Mouse (Mus musculus): ENCODE results near the gene Cutc.

- TF ChIP-seq POLR2A (IDR thresholded peaks at IDR 0.05; ENCODE audit: low read depth, low read length), result no peak
- TF ChIP-seq CTCF (conservative IDR thresholded peaks at IDR 0.05 in 1 of 2, IDR thresholded peaks at IDR 0.05 in 1 of 2; ENCODE audit: low read depth in 2 of 2, low read length in 2 of 2), result no peak
- no peak for TF ChIP-seq MAX (IDR thresholded peaks at IDR 0.05; ENCODE audit: low read length)
- TF ChIP-seq MEF2A (IDR thresholded peaks at IDR 0.05; ENCODE audit: borderline replicate concordance, low read depth, low read length), result no peak
- no peak for TF ChIP-seq HCFC1 (IDR thresholded peaks at IDR 0.05; ENCODE audit: low read depth, low read length)
- no peak for TF ChIP-seq SMC3 (IDR thresholded peaks at IDR 0.05; ENCODE audit: low read depth, low read length)
- TF ChIP-seq MXI1 (IDR thresholded peaks at IDR 0.05; ENCODE audit: low read depth, low read length), result no peak
- no peak for TF ChIP-seq BHLHE40 (IDR thresholded peaks at IDR 0.05; ENCODE audit: low read depth, low read length)
- TF ChIP-seq USF1 (IDR thresholded peaks at IDR 0.05; ENCODE audit: low read depth, low read length), result no peak
- no peak for TF ChIP-seq KAT2A (IDR thresholded peaks at IDR 0.05; ENCODE audit: insufficient replicate concordance, low read length)
- TF ChIP-seq RCOR1 (conservative IDR thresholded peaks at IDR 0.05; ENCODE audit: low read depth, low read length), result no peak
- no peak for TF ChIP-seq UBTF (IDR thresholded peaks at IDR 0.05; ENCODE audit: low read depth, low read length)
Measured at GRCm38 (mm10) chr19:43738409-43738808, 14.4 kb upstream of the Cutc start.

Data from CH12.LX (cell line).